In genomic region chr2:122377215-122377674, GRCm38 (mm10) we compare ENCODE assay signal across 7 mouse cellular contexts. TPM values are rescaled to one million over a fixed set of nuclear protein-coding genes. Genes with fewer than 3 reads are reported as not detected.
DNase-seq lines count a peak whose midpoint lies in the region; ATAC-seq lines count a peak whose summit lies in the region.

No protein-coding gene starts in this region.

- DNase-seq in adrenal gland, adult 8-10 months = peak; percentile 97
- peak; percentile 97 for DNase-seq in embryo, embryonic 9.5 days (ENCODE audit: extremely low spot score)
- DNase-seq in kidney, adult 11 months = peak; percentile 97
- DNase-seq in limb, embryonic 10.5 days (ENCODE audit: low spot score) = peak; percentile 96
- peak; percentile 94 for DNase-seq in spleen, adult 12 weeks (ENCODE audit: low spot score)

- H3K4me2 ChIP-seq in midbrain, embryonic 13.5 days (replicated peaks) = peak overlapping the region; percentile 53

- WGBS in limb, embryonic 10.5 days = under 1% methylated on average over 28 of the region's 28 CpGs
- under 1% methylated on average over 28 of the region's 28 CpGs for WGBS in midbrain, embryonic 13.5 days

- no peaks in the 10 kb centered on the region for H3K9me3 ChIP-seq in limb, embryonic 10.5 days (replicated peaks)
- H3K9me3 ChIP-seq in midbrain, embryonic 13.5 days = no peaks in the 10 kb centered on the region

- peak overlapping the region; percentile 71 for H3K4me3 ChIP-seq in limb, embryonic 10.5 days
- H3K4me3 ChIP-seq in midbrain, embryonic 13.5 days (replicated peaks) = peak overlapping the region; percentile 63

- no peaks in the 10 kb centered on the region for H3K27me3 ChIP-seq in limb, embryonic 10.5 days (ENCODE audit: low read depth, poor library complexity, severe bottlenecking)
- no peaks in the 10 kb centered on the region for H3K27me3 ChIP-seq in midbrain, embryonic 13.5 days

- peak; percentile 55 for ATAC-seq in granulocyte monocyte progenitor cell, adult 5-6 weeks (replicated peaks; ENCODE audit: poor library complexity, severe bottlenecking)
- peak; percentile 92 for ATAC-seq in midbrain, embryonic 13.5 days

- peak overlapping the region; percentile 90 for H3K27ac ChIP-seq in limb, embryonic 10.5 days
- H3K27ac ChIP-seq in midbrain, embryonic 13.5 days = peak overlapping the region; percentile 94

- H3K36me3 ChIP-seq in limb, embryonic 10.5 days = no peaks in the 10 kb centered on the region
- no peaks in the 10 kb centered on the region for H3K36me3 ChIP-seq in midbrain, embryonic 13.5 days

- H3K4me1 ChIP-seq in limb, embryonic 10.5 days = peaks cover 15% of the 10 kb centered on the region
- H3K4me1 ChIP-seq in midbrain, embryonic 13.5 days (replicated peaks) = peaks cover 13% of the 10 kb centered on the region

- H3K9ac ChIP-seq in midbrain, embryonic 13.5 days (replicated peaks) = peak overlapping the region; percentile 81

RNA-seq across cellular contexts. Expression of gene Shf, which starts 8.3 kb away (rescaled TPM):
- total RNA-seq in adrenal gland, adult 8-10 months (2022) = 10 to 100 TPM in 2 of 4 experiments, 1 to 10 TPM in 2; 8.1 to 18.5 (median 13.8) TPM
- 2.0 and 6.4 TPM in 2 replicates for total RNA-seq in granulocyte monocyte progenitor cell, adult 5-6 weeks (2014; fragmentation: Nextera tagmentation)
- 1.9 and 3.8 TPM in 2 replicates for total RNA-seq in granulocyte monocyte progenitor cell, adult 5-6 weeks (2017)
- polyA plus RNA-seq in limb, embryonic 10.5 days (2016; fragmentation: Nextera tagmentation; extraction: Ambion mirVana) = 5.4 TPM in 2 replicates
- polyA plus RNA-seq in midbrain, embryonic 13.5 days (2015; fragmentation: Nextera tagmentation; extraction: Ambion mirVana) = 7.1 and 10.2 TPM in 2 replicates

RNA-seq across cellular contexts. Expression of gene Slc28a2, which starts 49.0 kb away (rescaled TPM):
- total RNA-seq in adrenal gland, adult 8-10 months (2022) = 1 to 10 TPM in 3 of 4 experiments, under 1 TPM in 1; 0.84 to 4.8 (median 2.1) TPM
- total RNA-seq in granulocyte monocyte progenitor cell, adult 5-6 weeks (2014; fragmentation: Nextera tagmentation) = 50.9 and 68.1 TPM in 2 replicates
- 64.3 and 72.5 TPM in 2 replicates for total RNA-seq in granulocyte monocyte progenitor cell, adult 5-6 weeks (2017)
- 0.09 TPM in 1 of 2 replicates, not detected in the other for polyA plus RNA-seq in limb, embryonic 10.5 days (2016; fragmentation: Nextera tagmentation; extraction: Ambion mirVana)
- 0.09 TPM in 1 of 2 replicates, not detected in the other for polyA plus RNA-seq in midbrain, embryonic 13.5 days (2015; fragmentation: Nextera tagmentation; extraction: Ambion mirVana)

Comparison
In these comparisons a context has a peak if more than half of its experiments do, and no peak if none do; other contexts are left out.
1. Peak in every context shown above with its lines: DNase-seq, ATAC-seq, H3K4me3 ChIP-seq and H3K27ac ChIP-seq.
2. RNA of gene Slc28a2, which starts 49.0 kb away (total RNA-seq): 50.9 to 72.5 TPM in granulocyte monocyte progenitor cell, adult 5-6 weeks; 0.84 to 4.8 TPM in adrenal gland, adult 8-10 months; every median in the first group is over 4 times any median in the second.